Mouse (Mus musculus) thymus, postnatal 14 days (tissue): ENCODE data around the gene Zfp61.
A peak's percentile ranks its signal among the peaks of the same experiment; 100 is the strongest.

Experiments used
- DNase-seq: peaks from one replicate; pipeline ENCODE4 v3.0.0; 2021

The Zfp61 gene

DNA sequence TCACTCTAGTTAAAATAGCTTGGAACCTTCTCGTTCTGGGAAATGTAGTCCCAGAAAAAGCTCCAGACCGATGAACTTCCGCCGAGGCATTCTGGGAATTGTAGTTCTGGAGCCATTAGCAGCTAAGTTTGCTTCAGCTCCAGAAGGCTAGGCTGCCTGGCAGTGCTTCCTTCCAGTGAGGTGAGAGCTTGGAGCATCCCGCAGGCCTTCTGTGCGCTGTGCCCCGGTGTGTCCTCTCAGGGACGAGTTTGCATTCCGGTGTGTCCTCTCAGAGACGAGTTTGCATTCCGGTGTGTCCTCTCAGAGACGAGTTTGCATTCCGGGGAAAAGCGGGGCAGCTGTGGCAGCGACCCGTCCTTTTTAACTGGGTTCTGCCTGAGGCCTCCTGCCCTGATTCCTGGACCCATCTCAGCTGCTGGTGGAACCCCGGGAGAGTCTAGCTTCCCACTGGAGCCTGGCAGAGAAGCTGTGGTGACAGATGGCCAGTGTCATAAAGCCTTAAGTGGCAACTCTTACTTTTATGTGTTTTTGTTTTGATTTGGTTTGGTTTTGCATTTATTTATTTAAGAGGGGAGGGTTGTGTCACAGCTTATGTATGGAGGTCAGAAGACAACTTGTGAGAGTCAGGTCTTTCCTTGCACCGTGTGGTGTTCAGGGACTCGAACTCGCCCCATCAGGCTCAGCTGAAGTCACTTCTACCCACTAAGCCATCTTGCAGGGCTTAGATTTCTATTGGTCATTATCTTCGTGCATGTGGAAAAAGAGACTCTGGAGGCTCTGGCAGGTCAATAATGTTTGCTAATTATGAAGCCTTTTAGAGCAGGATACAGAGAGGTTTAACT is 46.2 kb downstream of the Zfp61 start, which contains the start of gene Zfp108:
Gene Zfp108, plus strand, starts transcription at position 162 of the 842 bp plus-strand sequence.
- peak; percentile 66 for DNase-seq

DNA sequence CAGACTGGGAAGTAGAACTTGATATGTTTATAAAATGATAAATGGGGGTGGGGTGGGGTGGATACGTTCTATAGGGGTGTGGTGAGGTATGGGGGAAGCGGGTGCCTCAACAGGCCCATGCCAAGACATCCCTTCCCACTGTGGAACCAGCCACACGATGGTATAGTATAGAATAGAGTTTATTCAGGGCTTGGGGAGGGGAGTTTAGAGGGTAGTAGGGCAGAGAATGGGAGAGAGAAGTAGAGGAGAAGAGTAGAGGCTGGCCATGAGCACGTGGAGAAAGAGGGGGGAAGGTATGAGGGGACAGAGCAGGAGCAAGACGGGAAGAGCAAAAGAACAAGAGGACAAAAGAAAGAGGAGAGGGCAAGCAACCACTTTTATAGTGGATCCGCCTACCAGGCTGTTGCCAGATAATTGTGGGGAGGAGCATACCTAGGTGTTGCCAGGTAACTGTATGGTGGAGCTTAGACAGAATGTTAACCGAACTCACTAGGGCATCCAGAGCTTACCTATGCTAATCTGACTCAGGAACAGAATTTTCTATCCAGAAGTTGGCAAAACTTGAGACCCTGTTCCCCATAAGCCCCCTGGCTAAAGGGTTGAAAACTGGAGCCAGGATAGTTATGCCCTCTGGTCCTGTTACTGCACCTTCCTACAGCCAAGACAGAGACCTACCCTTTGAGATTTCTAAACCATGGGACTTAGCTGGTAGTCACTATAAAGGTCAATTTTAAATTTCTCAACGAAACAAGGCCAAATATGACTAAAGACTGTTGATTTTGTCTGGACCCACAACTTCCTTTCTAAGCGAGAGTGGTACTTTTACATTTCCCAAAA is 47.0 kb downstream of the Zfp61 start:
- no peak for DNase-seq
